Mouse (Mus musculus) G1E (cell line): ENCODE measurements around the gene Rab5c.

ENCODE experiments used
- CTCF ChIP-seq: IDR thresholded peaks from 2 replicates; pipeline ENCODE4 v1.5.1; 2012; ENCODE audit warnings: low read depth, low read length, inconsistent platforms, mixed read lengths
- GATA1 ChIP-seq: IDR thresholded peaks from 2 replicates; pipeline ENCODE4 v1.6.1; 2012; ENCODE audit warnings: borderline replicate concordance, low read length, inconsistent platforms, mixed read lengths
- POLR2AphosphoS5 ChIP-seq: IDR thresholded peaks from 2 replicates; pipeline ENCODE4 v1.6.1; 2012; ENCODE audit warnings: low read depth, low read length, inconsistent platforms; ENCODE audit not compliant: insufficient replicate concordance

DNA sequence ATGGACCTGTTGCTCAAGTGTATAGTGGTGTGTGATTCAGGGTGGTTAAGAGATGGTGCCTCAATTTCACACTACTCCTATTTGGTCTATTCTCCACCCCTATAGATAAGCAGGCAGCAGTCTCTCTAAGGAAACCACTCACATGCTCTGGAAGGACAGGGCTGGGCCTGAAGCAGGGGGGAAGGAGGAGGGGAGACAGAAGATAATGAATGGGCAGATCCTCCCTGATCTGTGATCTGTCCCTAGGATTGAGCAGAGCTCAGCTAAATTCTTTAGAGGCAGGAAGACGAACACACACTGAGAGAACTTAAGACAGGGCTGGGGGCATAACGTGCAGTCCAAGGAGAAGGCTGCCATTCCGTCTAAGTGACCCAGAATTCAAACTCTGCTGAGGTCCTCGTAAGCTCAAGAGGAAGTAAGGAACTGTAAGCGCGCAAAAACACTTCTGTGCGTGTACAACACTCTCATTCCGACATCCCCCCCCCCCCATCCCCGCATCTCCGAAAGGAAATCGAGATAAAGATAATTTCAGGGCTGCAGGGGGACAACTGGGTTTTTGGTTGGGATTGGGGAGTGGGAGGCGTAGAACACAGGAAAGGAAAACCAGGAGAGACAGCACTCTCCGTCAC is 796 bp downstream of the Rab5c start:
- no peak for TF ChIP-seq POLR2AphosphoS5
- TF ChIP-seq CTCF = no peak
- no peak for TF ChIP-seq GATA1
